Mouse (Mus musculus) heart, embryonic 14.5 days (tissue): ENCODE results near the gene Ntrk2. TPM values are rescaled to one million over a fixed set of nuclear protein-coding genes. Genes with fewer than 3 reads are reported as not detected.
A peak's percentile ranks its signal among the peaks of the same experiment; 100 is the strongest.

Source experiments
- ATAC-seq: fragments of 200-750 bp; cut with Nextera tagmentation; 2 replicates; pipeline ENCODE4 v1.8.0; 2017; ENCODE audit warnings: low read depth, moderate TSS enrichment; ENCODE audit not compliant: insufficient number of reproducible peaks, insufficient read depth, low FRiP score
- H3K27ac ChIP-seq, 2 experiments: fragments of 200-500 bp in 1 of 2; fragments of 300-500 bp in 1 of 2; sonication (generic) in 1 of 2; replicated peaks in 1 of 2; 2 replicates each; pipeline ENCODE4 v1.5.1; 2012 to 2014; ENCODE audit warnings: low read depth in 2 of 2, low read length in 2 of 2, control low read depth in 1 of 2, mild to moderate bottlenecking in 1 of 2, mixed read lengths in 1 of 2; ENCODE audit not compliant: control insufficient read depth in 1 of 2, insufficient read depth in 1 of 2
- H3K27me3 ChIP-seq: fragments of 300-500 bp; sonication (generic); 2 replicates; pipeline ENCODE4 v1.6.1; 2014; ENCODE audit warnings: mild to moderate bottlenecking, low read length, control low read depth; ENCODE audit not compliant: control insufficient read depth, insufficient read depth
- H3K36me3 ChIP-seq: fragments of 300-500 bp; sonication (generic); 2 replicates; pipeline ENCODE4 v1.6.1; 2014; ENCODE audit warnings: mild to moderate bottlenecking, control low read depth, low read length, mixed read lengths; ENCODE audit not compliant: control insufficient read depth, insufficient read depth
- H3K4me1 ChIP-seq, 2 experiments: fragments of 200-500 bp in 1 of 2; fragments of 300-500 bp in 1 of 2; sonication (generic) in 1 of 2; 2 replicates each; pipeline ENCODE4 v1.6.1; 2012 to 2014; ENCODE audit warnings: low read length in 2 of 2, control low read depth in 1 of 2, mixed read lengths in 1 of 2; ENCODE audit not compliant: control insufficient read depth in 2 of 2, insufficient read depth in 2 of 2
- H3K4me2 ChIP-seq: fragments of 300-500 bp; sonication (generic); 2 replicates; pipeline ENCODE4 v1.6.1; 2014; ENCODE audit warnings: mild to moderate bottlenecking, low read length
- H3K4me3 ChIP-seq, 2 experiments: fragments of 200-500 bp in 1 of 2; fragments of 300-500 bp in 1 of 2; sonication (generic) in 1 of 2; 2 replicates each; pipeline ENCODE4 v1.5.1; 2012 to 2014; ENCODE audit warnings: low read length in 2 of 2, mild to moderate bottlenecking in 2 of 2, control low read depth in 1 of 2, low read depth in 1 of 2, moderate library complexity in 1 of 2; ENCODE audit not compliant: control insufficient read depth in 1 of 2, insufficient read depth in 1 of 2
- H3K9ac ChIP-seq: fragments of 300-500 bp; sonication (generic); 2 replicates; pipeline ENCODE4 v1.6.1; 2014; ENCODE audit warnings: mild to moderate bottlenecking, low read length
- H3K9me3 ChIP-seq: fragments of 300-500 bp; sonication (generic); 2 replicates; pipeline ENCODE4 v1.6.1; 2016; ENCODE audit warnings: low read length, control low read depth; ENCODE audit not compliant: control insufficient read depth
- WGBS: fragments of 180-500 bp; shearing (Covaris S2); extraction: QIAGEN DNeasy Blood & Tissue Kit; methylation state at CpG from one replicate; pipeline ENCODE4 v1.1.7; 2014; 5-methylcytosine and 5-hydroxymethylcytosine counted together
- polyA plus RNA-seq: library from polyadenylated mRNA; unstranded; fragments of >200 nt; fragmentation: Nextera tagmentation; extraction: Ambion mirVana; gene quantifications from 2 replicates; pipeline ENCODE4 v1.2.1, GENCODE M21; 2014

Gene Ntrk2
- polyA plus RNA-seq, 1 experiment from 2014 or later, result 4.2 TPM

GRCm38 (mm10) chr13:59164015-59164414 is 357.6 kb downstream of the Ntrk2 start:
- no peak overlapping the region for H3K9ac ChIP-seq
- H3K9me3 ChIP-seq, result no peaks in the 10 kb centered on the region
- WGBS, result 70% methylated on average over 8 of the region's 8 CpGs
- H3K4me2 ChIP-seq, result no peak overlapping the region
- no peaks in the 10 kb centered on the region for H3K27me3 ChIP-seq
- no peaks in the 10 kb centered on the region for H3K36me3 ChIP-seq
- H3K4me3 ChIP-seq, result no peak overlapping the region
- no peak for ATAC-seq
- H3K4me1 ChIP-seq, result no peaks in the 10 kb centered on the region
- H3K27ac ChIP-seq, result no peak overlapping the region

- H3K27ac ChIP-seq, result no peak overlapping the region
- no peak overlapping the region for H3K9ac ChIP-seq
- 57% methylated on average over 8 of the region's 8 CpGs for WGBS
- H3K4me2 ChIP-seq, result no peak overlapping the region
- H3K4me3 ChIP-seq, result no peak overlapping the region
- ATAC-seq, result no peak
- no peaks in the 10 kb centered on the region for H3K9me3 ChIP-seq
- no peaks in the 10 kb centered on the region for H3K4me1 ChIP-seq
- no peaks in the 10 kb centered on the region for H3K27me3 ChIP-seq
- no peaks in the 10 kb centered on the region for H3K36me3 ChIP-seq
These were observed 367.5 kb downstream of the Ntrk2 start for GRCm38 (mm10) chr13:59173840-59174239.

DNA sequence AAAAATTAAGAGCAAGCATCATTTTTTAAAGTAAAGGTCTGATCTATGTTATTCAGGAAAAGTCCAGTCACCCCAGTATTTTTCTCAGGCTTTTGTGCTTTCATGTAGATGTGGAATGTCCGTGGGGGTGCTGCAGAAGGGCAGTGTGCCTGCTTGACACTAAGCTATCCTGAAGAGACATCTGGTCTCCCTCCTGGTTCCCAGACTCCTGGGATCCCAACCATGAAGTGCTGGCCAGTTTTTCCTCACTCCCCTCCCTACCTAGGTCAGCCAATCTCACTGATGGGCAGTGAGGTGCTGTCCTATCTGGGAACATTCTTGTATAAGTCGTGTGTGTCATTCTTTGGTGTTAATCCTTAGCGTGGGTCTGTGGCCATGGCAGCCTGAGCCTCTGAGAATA is 369.7 kb downstream of the Ntrk2 start:
- no peaks in the 10 kb centered on the region for H3K9me3 ChIP-seq
- no peaks in the 10 kb centered on the region for H3K27me3 ChIP-seq
- H3K4me3 ChIP-seq, result no peak overlapping the region
- no peaks in the 10 kb centered on the region for H3K36me3 ChIP-seq
- ATAC-seq, result no peak
- H3K4me1 ChIP-seq, result no peaks in the 10 kb centered on the region
- H3K9ac ChIP-seq, result no peak overlapping the region
- H3K4me2 ChIP-seq, result no peak overlapping the region
- H3K27ac ChIP-seq, result no peak overlapping the region
- 64% methylated on average over 3 of the region's 3 CpGs for WGBS

DNA sequence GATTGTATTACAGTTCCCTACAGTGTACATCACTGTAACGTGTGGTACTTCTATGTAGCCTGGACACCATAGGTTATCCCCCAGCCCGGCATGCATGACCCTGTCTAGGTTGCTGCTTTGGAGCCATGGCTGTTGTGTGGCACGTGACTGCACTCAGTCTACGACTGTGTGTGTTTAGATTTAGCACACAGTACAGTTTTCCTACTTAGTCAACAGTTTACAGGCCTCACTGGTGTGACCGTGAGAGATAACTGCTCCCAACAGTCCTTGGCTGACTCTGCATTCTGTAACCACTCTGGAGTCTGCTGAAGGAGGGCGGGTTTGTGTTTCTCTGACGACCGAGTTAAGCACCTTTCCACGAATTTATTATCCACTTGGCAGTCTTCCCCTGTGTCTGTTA is 370.1 kb downstream of the Ntrk2 start:
- Histone ChIP-seq H3K4me1 (no peaks in the 10 kb centered on the region), H3K9ac (no peak overlapping the region), H3K4me3 (no peak overlapping the region), H3K27ac (no peak overlapping the region), H3K36me3 (no peaks in the 10 kb centered on the region), H3K4me2 (no peak overlapping the region), H3K9me3 (no peaks in the 10 kb centered on the region), H3K27me3 (no peaks in the 10 kb centered on the region)
- 75% methylated on average over 9 of the region's 9 CpGs for WGBS
- no peak for ATAC-seq

- WGBS, result 85% methylated on average over 9 of the region's 9 CpGs
- ATAC-seq, result no peak
- no peaks in the 10 kb centered on the region for H3K27me3 ChIP-seq
- H3K9ac ChIP-seq, result no peak overlapping the region
- H3K4me3 ChIP-seq, result no peak overlapping the region
- H3K4me2 ChIP-seq, result no peak overlapping the region
- H3K4me1 ChIP-seq, result no peaks in the 10 kb centered on the region
- no peaks in the 10 kb centered on the region for H3K9me3 ChIP-seq
- H3K27ac ChIP-seq, result no peak overlapping the region
- H3K36me3 ChIP-seq, result no peaks in the 10 kb centered on the region
These were observed 370.6 kb downstream of the Ntrk2 start for GRCm38 (mm10) chr13:59177003-59177402.

DNA sequence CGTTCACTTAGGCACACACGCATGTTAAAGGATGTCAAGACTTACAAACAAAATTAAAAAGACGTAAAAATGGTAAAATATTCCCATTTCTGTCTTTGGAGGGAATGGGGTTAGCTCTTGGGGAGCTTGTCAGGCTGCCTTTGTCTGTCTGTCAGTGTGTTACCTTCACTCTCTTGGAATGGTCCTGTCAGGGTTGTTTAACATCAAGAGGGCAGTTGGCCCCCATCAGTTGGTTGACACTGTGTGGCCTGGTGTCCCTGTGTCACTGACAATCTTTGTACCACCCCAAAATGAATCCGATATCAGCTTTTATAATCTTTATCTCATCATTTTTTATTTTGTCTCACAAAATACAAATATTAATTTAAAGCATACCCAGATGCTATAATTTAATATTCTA is 373.6 kb downstream of the Ntrk2 start:
- H3K9ac ChIP-seq, result no peak overlapping the region
- H3K36me3 ChIP-seq, result no peaks in the 10 kb centered on the region
- no peak for ATAC-seq
- no peak overlapping the region for H3K4me3 ChIP-seq
- no peaks in the 10 kb centered on the region for H3K9me3 ChIP-seq
- H3K4me2 ChIP-seq, result no peak overlapping the region
- H3K27ac ChIP-seq, result no peak overlapping the region
- 86% methylated on average over 4 of the region's 4 CpGs for WGBS
- H3K4me1 ChIP-seq, result no peaks in the 10 kb centered on the region
- H3K27me3 ChIP-seq, result no peaks in the 10 kb centered on the region

GRCm38 (mm10) chr13:59180781-59181180 is 374.4 kb downstream of the Ntrk2 start:
- WGBS, result 80% methylated on average over 10 of the region's 10 CpGs
- H3K4me2 ChIP-seq, result peak overlapping the region; percentile 35; the same call in 1 of the 2 replicates
- H3K27me3 ChIP-seq, result no peaks in the 10 kb centered on the region
- H3K27ac ChIP-seq, result no peak overlapping the region
- H3K4me1 ChIP-seq, result no peaks in the 10 kb centered on the region
- H3K9ac ChIP-seq, result no peak overlapping the region
- no peaks in the 10 kb centered on the region for H3K36me3 ChIP-seq
- ATAC-seq, result no peak
- H3K9me3 ChIP-seq, result no peaks in the 10 kb centered on the region
- H3K4me3 ChIP-seq, result no peak overlapping the region

- H3K9ac ChIP-seq, result no peak overlapping the region
- WGBS, result 50% methylated on average over 16 of the region's 16 CpGs
- no peaks in the 10 kb centered on the region for H3K4me1 ChIP-seq
- peak overlapping the region; percentile 35 for H3K4me2 ChIP-seq
- no peak overlapping the region for H3K27ac ChIP-seq
- no peaks in the 10 kb centered on the region for H3K9me3 ChIP-seq
- H3K36me3 ChIP-seq, result no peaks in the 10 kb centered on the region
- no peaks in the 10 kb centered on the region for H3K27me3 ChIP-seq
- no peak overlapping the region for H3K4me3 ChIP-seq
- no peak for ATAC-seq
These were observed 375.0 kb downstream of the Ntrk2 start for GRCm38 (mm10) chr13:59181188-59181947.
